In the genomic region with DNA sequence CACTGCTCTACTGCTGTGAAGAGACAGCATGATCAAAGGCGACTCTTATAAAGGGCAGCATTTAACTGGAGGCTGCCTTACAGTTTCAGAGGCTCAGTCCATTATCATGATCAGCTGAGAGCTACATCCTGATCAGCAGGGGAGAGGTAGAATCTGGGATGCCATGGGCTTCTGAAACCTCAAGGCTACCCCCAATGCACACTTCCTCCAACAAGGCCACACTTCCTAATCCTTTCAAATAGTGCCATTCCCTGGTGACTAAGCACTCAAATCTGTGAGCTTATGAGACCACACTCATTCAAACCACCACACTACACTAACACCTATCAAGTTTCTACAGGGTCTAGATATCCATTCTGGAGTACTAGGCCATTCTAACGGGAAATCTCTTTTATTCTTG, we compare ENCODE assay signal across 21 mouse cellular contexts.
A peak's percentile ranks its signal among the peaks of the same experiment; 100 is the strongest.
DNase-seq lines count a peak whose midpoint lies in the region; ATAC-seq and TF ChIP-seq lines count a peak whose summit lies in the region.
"Had no signal": no experiment of that assay in that cellular context is flagged by ENCODE, and none has a peak within 500 bp of the region (broad histone marks: within the 10 kb centered on the region; RNA-seq: fewer than 3 reads in every experiment).

No protein-coding gene starts in this region.

- no peaks in the 10 kb centered on the region for H3K9me3 ChIP-seq in lung, postnatal 0 days (ENCODE audit: low read length)
- H3K9me3 ChIP-seq in embryonic facial prominence, embryonic 10.5 days, result peaks cover 8% of the 10 kb centered on the region; the same call in 1 of the 2 replicates
- no peaks in the 10 kb centered on the region for H3K9me3 ChIP-seq in limb, embryonic 15.5 days
- peaks cover 5% of the 10 kb centered on the region; the same call in 1 of the 2 replicates for H3K9me3 ChIP-seq in heart, embryonic 12.5 days (replicated peaks)
- H3K9me3 ChIP-seq: liver, embryonic 12.5 days; lung, embryonic 15.5 days; midbrain, embryonic 13.5 days had no signal

- H3K4me2 ChIP-seq in lung, postnatal 0 days (replicated peaks; ENCODE audit: low read depth, low read length), result no peak overlapping the region
- no peak overlapping the region for H3K4me2 ChIP-seq in limb, embryonic 15.5 days
- no peak overlapping the region for H3K4me2 ChIP-seq in heart, embryonic 12.5 days
- H3K4me2 ChIP-seq: liver, embryonic 12.5 days; lung, embryonic 15.5 days; midbrain, embryonic 13.5 days had no signal

- 0 out of 2 replicates have a peak overlapping the region, but pooled peaks have one; percentile 23 for H3K27ac ChIP-seq in lung, postnatal 0 days (ENCODE audit: low read length)
- peak overlapping the region; percentile 44; the same call in 1 of the 2 replicates for H3K27ac ChIP-seq in embryonic facial prominence, embryonic 10.5 days (replicated peaks)
- peak overlapping the region; percentile 59; the same call in 1 of the 2 replicates for H3K27ac ChIP-seq in limb, embryonic 15.5 days
- H3K27ac ChIP-seq in heart, embryonic 12.5 days (ENCODE audit: poor library complexity, severe bottlenecking), result no peak overlapping the region
- H3K27ac ChIP-seq: lung, embryonic 15.5 days; midbrain, embryonic 13.5 days had no signal

- ATAC-seq in lung, postnatal 0 days, result no peak
- ATAC-seq in limb, embryonic 15.5 days (ENCODE audit: insufficient number of reproducible peaks, low FRiP score, low TSS enrichment, low read depth), result no peak
- ATAC-seq in heart, embryonic 12.5 days (ENCODE audit: insufficient number of reproducible peaks, low FRiP score), result no peak
- ATAC-seq: forebrain, embryonic 14.5 days; liver, embryonic 12.5 days; midbrain, embryonic 13.5 days had no signal

- TF ChIP-seq EP300 in lung, postnatal 0 days (IDR thresholded peaks at IDR 0.05), result no peak

- no peaks in the 10 kb centered on the region for H3K36me3 ChIP-seq in lung, postnatal 0 days (ENCODE audit: insufficient read depth, low read length)
- H3K36me3 ChIP-seq in embryonic facial prominence, embryonic 10.5 days (replicated peaks), result peaks cover 9% of the 10 kb centered on the region; the same call in 1 of the 2 replicates
- H3K36me3 ChIP-seq in limb, embryonic 15.5 days, result no peaks in the 10 kb centered on the region
- peaks cover 11% of the 10 kb centered on the region for H3K36me3 ChIP-seq in heart, embryonic 12.5 days
- H3K36me3 ChIP-seq: lung, embryonic 15.5 days; midbrain, embryonic 13.5 days had no signal

- TF ChIP-seq CTCF in lung, postnatal 0 days (IDR thresholded peaks at IDR 0.05), result no peak
- TF ChIP-seq CTCF in lung, adult 2 months (IDR thresholded peaks at IDR 0.05; ENCODE audit: insufficient read depth, low read length), result no peak

- no peak overlapping the region for H3K9ac ChIP-seq in lung, postnatal 0 days (replicated peaks; ENCODE audit: low read depth)
- no peak overlapping the region for H3K9ac ChIP-seq in limb, embryonic 15.5 days
- H3K9ac ChIP-seq in heart, embryonic 12.5 days, result no peak overlapping the region
- H3K9ac ChIP-seq: liver, embryonic 12.5 days; lung, embryonic 15.5 days; midbrain, embryonic 13.5 days had no signal

- no peak for TF ChIP-seq POLR2A in lung, adult 2 months (IDR thresholded peaks at IDR 0.05; ENCODE audit: borderline replicate concordance, extremely low read depth, low read depth, low read length)

- peaks cover 21% of the 10 kb centered on the region; the same call in 1 of the 2 replicates for H3K4me1 ChIP-seq in lung, postnatal 0 days (ENCODE audit: insufficient read depth, low read depth, low read length)
- H3K4me1 ChIP-seq in lung, adult 2 months (ENCODE audit: control insufficient read depth, insufficient read depth, low read length), result peaks cover 18% of the 10 kb centered on the region
- peaks cover 20% of the 10 kb centered on the region for H3K4me1 ChIP-seq in embryonic facial prominence, embryonic 10.5 days
- peaks cover 51% of the 10 kb centered on the region for H3K4me1 ChIP-seq in limb, embryonic 15.5 days
- peaks cover 20% of the 10 kb centered on the region for H3K4me1 ChIP-seq in heart, embryonic 12.5 days (replicated peaks)

- H3K4me3 ChIP-seq in lung, postnatal 0 days (ENCODE audit: low read depth, low read length), result no peak overlapping the region
- H3K4me3 ChIP-seq in lung, adult 2 months (replicated peaks; ENCODE audit: extremely low read depth, low read depth, low read length), result no peak overlapping the region
- no peak overlapping the region for H3K4me3 ChIP-seq in embryonic facial prominence, embryonic 10.5 days
- no peak overlapping the region for H3K4me3 ChIP-seq in limb, embryonic 15.5 days
- no peak overlapping the region for H3K4me3 ChIP-seq in heart, embryonic 12.5 days
- H3K4me3 ChIP-seq: erythroblast, embryonic 14.5 days; liver, embryonic 12.5 days; lung, embryonic 15.5 days; midbrain, embryonic 13.5 days had no signal

- DNase-seq in lung, postnatal 0 days (ENCODE audit: low spot score), result no peak
- no peak for DNase-seq in lung, adult 2 months
- no peak for DNase-seq in embryonic facial prominence, embryonic 10.5 days (ENCODE audit: low spot score)
- DNase-seq in thymus, postnatal 0 days (ENCODE audit: low spot score), result no peak
- DNase-seq in kidney, postnatal 10 days, result no peak
- DNase-seq: adrenal gland, postnatal 25 days; cerebellum, adult 11 months; cerebellum, postnatal 14 days; heart, postnatal 36 days; kidney, postnatal 25 days; left cerebral cortex, postnatal 4 days; right cerebral cortex, postnatal 14 days; spleen, adult 18-20 months; thymus, adult 2 months had no signal

- 70% methylated on average over 2 of the region's 2 CpGs for WGBS in lung, postnatal 0 days
- WGBS in lung, adult 2 months, result 84% methylated on average over 2 of the region's 2 CpGs
- WGBS in embryonic facial prominence, embryonic 10.5 days, result 77% methylated on average over 2 of the region's 2 CpGs
- whole genome bisulfite sequencing in limb, embryonic 15.5 days, result 67% methylated on average over 2 of the region's 2 CpGs
- 60% methylated on average over 2 of the region's 2 CpGs for WGBS in heart, embryonic 12.5 days

- no peaks in the 10 kb centered on the region for H3K27me3 ChIP-seq in lung, postnatal 0 days (replicated peaks; ENCODE audit: insufficient read depth, low read length)
- H3K27me3 ChIP-seq in embryonic facial prominence, embryonic 10.5 days (replicated peaks; ENCODE audit: low read depth, poor library complexity, severe bottlenecking), result no peaks in the 10 kb centered on the region
- H3K27me3 ChIP-seq in limb, embryonic 15.5 days, result no peaks in the 10 kb centered on the region
- H3K27me3 ChIP-seq in heart, embryonic 12.5 days (replicated peaks), result no peaks in the 10 kb centered on the region
- H3K27me3 ChIP-seq: liver, embryonic 12.5 days; lung, embryonic 15.5 days; midbrain, embryonic 13.5 days had no signal
